Mouse (Mus musculus) forebrain, postnatal 0 days (tissue): ENCODE measurements around the gene Gck. TPM values are rescaled to one million over a fixed set of nuclear protein-coding genes. Genes with fewer than 3 reads are reported as not detected.
A peak's percentile ranks its signal among the peaks of the same experiment; 100 is the strongest.

ENCODE experiments used
- ATAC-seq: fragments of 200-750 bp; cut with Nextera tagmentation; 2 replicates; pipeline ENCODE4 v1.8.0; 2017; ENCODE audit warnings: mild to moderate bottlenecking, moderate library complexity
- DNase-seq: peaks from one replicate; pipeline ENCODE4 v3.0.0-alpha.2; 2015
- H3K27ac ChIP-seq: fragments of 300-500 bp; sonication (generic); 2 replicates; pipeline ENCODE4 v1.5.1; 2014; ENCODE audit warnings: low read depth, mild to moderate bottlenecking, antibody characterized with exemption, low read length, moderate library complexity, mixed read lengths
- H3K27me3 ChIP-seq: fragments of 300-500 bp; sonication (generic); 2 replicates; pipeline ENCODE4 v1.6.1; 2014; ENCODE audit warnings: mild to moderate bottlenecking, low read length, mixed read lengths; ENCODE audit not compliant: insufficient read depth
- H3K36me3 ChIP-seq: fragments of 300-500 bp; sonication (generic); 2 replicates; pipeline ENCODE4 v1.6.1; 2014; ENCODE audit warnings: mild to moderate bottlenecking, moderate library complexity; ENCODE audit not compliant: insufficient read depth
- H3K4me1 ChIP-seq: fragments of 300-500 bp; sonication (generic); 2 replicates; pipeline ENCODE4 v1.6.1; 2014; ENCODE audit warnings: antibody characterized with exemption; ENCODE audit not compliant: insufficient read depth
- H3K4me2 ChIP-seq: fragments of 300-500 bp; sonication (generic); 2 replicates; pipeline ENCODE4 v1.6.1; 2014; ENCODE audit warnings: low read depth, mild to moderate bottlenecking, moderate library complexity
- H3K4me3 ChIP-seq: fragments of 300-500 bp; sonication (generic); 2 replicates; pipeline ENCODE4 v1.5.1; 2014; ENCODE audit warnings: low read depth, low read length, mixed read lengths
- H3K9ac ChIP-seq: fragments of 300-500 bp; sonication (generic); 2 replicates; pipeline ENCODE4 v1.6.1; 2014; ENCODE audit warnings: mild to moderate bottlenecking
- H3K9me3 ChIP-seq: fragments of 300-500 bp; sonication (generic); 2 replicates; pipeline ENCODE4 v1.6.1; 2016; ENCODE audit warnings: low read length
- CTCF ChIP-seq: sonication (generic); IDR thresholded peaks from 2 replicates; pipeline ENCODE4 v1.5.1; 2016; ENCODE audit warnings: antibody characterized with exemption, control low read depth, low read depth
- WGBS: fragments of 180-500 bp; shearing (Covaris S2); extraction: QIAGEN DNeasy Blood & Tissue Kit; methylation state at CpG from one replicate; pipeline ENCODE4 v1.1.7; 2014; 5-methylcytosine and 5-hydroxymethylcytosine counted together
- polyA plus RNA-seq: library from polyadenylated mRNA; unstranded; fragments of >200 nt; fragmentation: Nextera tagmentation; extraction: Ambion mirVana; gene quantifications from 2 replicates; pipeline ENCODE4 v1.2.1, GENCODE M21; 2015
- total RNA-seq: library from RNA; depleted of rRNA; stranded (reverse); fragments of >200 nt; gene quantifications from 2 replicates; pipeline ENCODE4 v1.2.3, GENCODE M21; 2014

Gene Gck
- total and polyA plus RNA-seq, 2 experiments from 2014 or later, result 7.1 to 12.9 TPM

DNA sequence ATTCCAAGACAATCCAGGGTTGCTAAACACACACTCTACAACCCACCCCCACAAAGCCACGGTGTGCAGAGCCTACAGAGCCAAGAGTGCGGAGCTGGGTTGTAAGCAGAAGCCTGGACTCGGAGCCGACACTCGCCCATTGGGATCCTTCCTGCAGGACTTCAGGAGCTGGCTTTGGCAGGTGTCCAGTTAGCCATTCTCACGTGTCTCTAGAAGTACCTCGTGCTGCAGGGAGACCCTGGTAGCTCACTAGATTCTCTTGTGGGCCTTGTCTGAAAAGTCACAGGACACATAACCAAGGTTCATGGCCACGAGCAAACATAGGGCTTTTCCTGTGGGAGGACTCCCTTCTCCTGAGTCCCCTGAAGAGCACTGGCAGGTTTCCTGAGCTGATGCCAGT, 36.6 kb downstream of the Gck start:
- ATAC-seq (no peak), DNase-seq (no peak)
- Histone ChIP-seq H3K36me3 (no peaks in the 10 kb centered on the region), H3K9ac (no peak overlapping the region), H3K27me3 (no peaks in the 10 kb centered on the region), H3K4me1 (no peaks in the 10 kb centered on the region), H3K4me3 (no peak overlapping the region), H3K27ac (no peak overlapping the region), H3K4me2 (no peak overlapping the region), H3K9me3 (no peaks in the 10 kb centered on the region)
- 60% methylated on average over 8 of the region's 8 CpGs for WGBS
- TF ChIP-seq CTCF, result no peak

DNA sequence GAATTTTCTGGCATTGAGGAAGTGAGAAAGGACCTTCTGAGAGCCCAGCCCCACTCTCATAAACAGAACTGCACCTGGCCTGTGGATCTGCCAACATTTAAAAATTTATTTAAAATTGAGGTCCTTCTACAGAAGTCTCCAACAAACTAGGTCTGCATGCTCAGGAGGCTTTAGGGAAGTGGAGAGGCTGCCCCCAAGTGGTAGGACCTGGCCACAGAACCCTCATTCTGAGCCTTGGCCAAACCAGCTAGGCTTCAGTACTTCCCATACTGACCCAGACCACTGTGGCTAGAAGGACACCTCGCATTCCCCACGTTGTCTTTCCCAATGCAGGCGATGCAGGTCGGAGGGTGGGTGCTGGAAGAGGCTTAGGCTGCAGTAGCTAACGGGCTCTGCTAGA, 37.2 kb downstream of the Gck start:
- no peaks in the 10 kb centered on the region for H3K9me3 ChIP-seq

DNA sequence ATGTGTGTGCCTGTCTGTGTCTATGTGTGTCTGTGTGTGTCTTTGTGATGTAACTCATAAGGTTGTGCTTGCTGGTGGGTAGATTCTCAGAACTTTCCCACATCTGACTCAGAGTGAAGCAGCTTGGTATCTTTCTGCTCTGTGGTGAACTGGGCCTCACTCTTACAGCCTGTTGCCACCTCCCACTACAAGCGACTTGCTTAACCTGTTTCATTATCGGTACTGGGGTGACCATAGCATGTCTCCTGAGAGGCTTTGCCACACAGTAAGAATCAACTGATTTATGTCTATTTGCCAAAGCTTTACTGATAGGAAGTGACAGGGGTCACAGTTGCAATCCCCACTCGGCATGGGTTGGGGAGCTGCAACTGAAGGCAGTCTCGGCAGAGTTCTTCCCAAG, 41.2 kb downstream of the Gck start:
- no peak for TF ChIP-seq CTCF
- Histone ChIP-seq H3K36me3 (no peaks in the 10 kb centered on the region), H3K4me3 (no peak overlapping the region), H3K9me3 (no peaks in the 10 kb centered on the region), H3K9ac (no peak overlapping the region), H3K4me1 (no peaks in the 10 kb centered on the region), H3K27me3 (no peaks in the 10 kb centered on the region), H3K4me2 (no peak overlapping the region), H3K27ac (no peak overlapping the region)
- DNase-seq (no peak), ATAC-seq (no peak)
- WGBS, result 93% methylated on average over 4 of the region's 4 CpGs

More for the DNA sequence above, 37.2 kb downstream of the Gck start:
- TF ChIP-seq CTCF, result peak; percentile 61
- no peaks in the 10 kb centered on the region for H3K36me3 ChIP-seq
- H3K4me2 ChIP-seq, result no peak overlapping the region
- H3K4me3 ChIP-seq, result no peak overlapping the region
- DNase-seq (no peak), ATAC-seq (no peak)
- no peak overlapping the region for H3K27ac ChIP-seq
- H3K9ac ChIP-seq, result no peak overlapping the region
- no peaks in the 10 kb centered on the region for H3K4me1 ChIP-seq
- no peaks in the 10 kb centered on the region for H3K27me3 ChIP-seq
- WGBS, result 34% methylated on average over 5 of the region's 5 CpGs

DNA sequence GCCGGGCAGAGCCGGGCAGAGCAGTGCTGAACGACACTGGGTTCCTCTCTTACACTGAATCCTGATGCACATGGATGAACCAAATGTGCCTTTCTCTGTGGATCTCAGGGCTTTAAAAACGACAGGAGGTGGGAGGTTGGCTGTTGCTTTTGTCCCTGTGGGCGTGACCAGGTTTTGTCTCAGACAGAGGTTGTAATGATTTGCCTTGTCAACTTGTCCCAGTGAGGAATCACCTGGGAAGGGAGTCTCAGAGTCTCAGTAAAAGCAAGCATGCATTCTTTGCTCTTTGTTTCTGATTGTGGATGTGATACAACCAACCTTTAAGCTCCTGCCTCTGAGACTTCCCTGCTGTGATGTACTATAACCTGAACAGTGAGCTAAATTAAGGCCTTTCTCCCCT, 42.8 kb downstream of the Gck start:
- no peaks in the 10 kb centered on the region for H3K27me3 ChIP-seq
- ATAC-seq, result no peak
- H3K4me2 ChIP-seq, result no peak overlapping the region
- no peak overlapping the region for H3K27ac ChIP-seq
- no peak for DNase-seq
- no peak overlapping the region for H3K4me3 ChIP-seq
- no peak overlapping the region for H3K9ac ChIP-seq
- TF ChIP-seq CTCF, result no peak
- WGBS, result 48% methylated on average over 5 of the region's 5 CpGs
- no peaks in the 10 kb centered on the region for H3K36me3 ChIP-seq
- H3K4me1 ChIP-seq, result peaks cover 7% of the 10 kb centered on the region
- H3K9me3 ChIP-seq, result no peaks in the 10 kb centered on the region

DNA sequence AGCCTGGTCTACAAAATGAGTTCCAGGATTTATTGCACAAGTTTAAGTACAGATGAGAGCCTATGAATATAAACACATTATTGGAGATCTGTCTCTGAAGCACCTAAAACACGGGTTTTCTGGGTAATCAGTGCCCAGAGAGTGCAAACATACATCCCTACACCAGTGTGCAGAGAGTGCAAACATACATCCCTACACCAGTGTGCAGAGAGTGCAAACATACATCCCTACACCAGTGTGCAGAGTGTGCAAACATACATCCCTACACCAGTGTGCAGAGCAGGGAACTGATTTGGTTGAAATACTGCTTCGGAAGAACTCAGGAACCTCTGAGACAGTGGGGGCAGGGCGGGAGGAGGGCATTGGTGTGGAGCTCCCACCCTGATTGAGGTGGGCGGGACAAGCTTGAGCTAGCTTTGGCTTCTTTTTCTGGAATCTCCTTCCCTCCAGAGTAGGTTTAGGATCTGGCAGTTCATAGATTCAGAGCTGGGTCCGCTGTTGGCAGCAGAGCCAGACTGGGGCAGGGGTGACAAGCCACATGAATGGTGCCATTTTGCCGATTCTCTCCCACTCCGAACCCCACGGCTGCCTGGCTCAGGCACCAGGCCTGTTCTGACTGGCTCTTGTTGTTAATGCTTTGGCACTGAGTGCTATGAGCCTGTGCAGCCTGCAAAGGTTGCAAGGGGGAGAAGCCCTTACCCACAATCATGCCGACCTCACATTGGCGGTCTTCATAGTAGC, 43.9 kb downstream of the Gck start:
- H3K9ac ChIP-seq, result no peak overlapping the region
- H3K27ac ChIP-seq, result no peak overlapping the region
- peaks cover 15% of the 10 kb centered on the region for H3K4me1 ChIP-seq
- no peaks in the 10 kb centered on the region for H3K36me3 ChIP-seq
- DNase-seq (no peak), ATAC-seq (peak; percentile 8; the same call in 1 of the 2 replicates)
- no peaks in the 10 kb centered on the region for H3K9me3 ChIP-seq
- no peaks in the 10 kb centered on the region for H3K27me3 ChIP-seq
- WGBS, result 72% methylated on average over 10 of the region's 10 CpGs
- H3K4me2 ChIP-seq, result no peak overlapping the region
- H3K4me3 ChIP-seq, result no peak overlapping the region
- TF ChIP-seq CTCF, result no peak

DNA sequence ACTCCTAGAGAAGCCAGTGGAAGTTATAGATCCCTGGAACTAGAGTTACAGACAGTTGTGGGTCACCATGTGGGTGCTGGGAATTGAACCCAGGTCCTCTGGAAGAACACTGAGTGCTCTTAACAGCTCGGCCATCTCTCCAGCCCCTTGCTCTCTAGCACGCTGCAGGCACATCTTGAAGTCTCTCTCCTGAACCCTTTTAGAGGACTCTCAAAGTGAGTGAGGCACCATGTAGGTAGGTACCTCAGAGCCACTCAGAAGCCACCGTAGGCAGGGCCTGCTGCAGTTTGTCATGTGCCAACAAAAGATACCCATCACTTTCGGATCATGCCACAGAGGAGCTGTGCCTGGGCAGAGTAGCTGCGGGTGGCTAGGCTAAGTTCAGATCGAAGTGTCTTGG, 45.0 kb downstream of the Gck start:
- WGBS, result 93% methylated on average over 6 of the region's 6 CpGs
- Histone ChIP-seq H3K4me1 (peaks cover 15% of the 10 kb centered on the region), H3K36me3 (no peaks in the 10 kb centered on the region), H3K4me3 (no peak overlapping the region), H3K9me3 (no peaks in the 10 kb centered on the region), H3K4me2 (no peak overlapping the region), H3K27me3 (no peaks in the 10 kb centered on the region), H3K9ac (no peak overlapping the region), H3K27ac (no peak overlapping the region)
- no peak for ATAC-seq
- TF ChIP-seq CTCF, result no peak
- DNase-seq, result no peak

DNA sequence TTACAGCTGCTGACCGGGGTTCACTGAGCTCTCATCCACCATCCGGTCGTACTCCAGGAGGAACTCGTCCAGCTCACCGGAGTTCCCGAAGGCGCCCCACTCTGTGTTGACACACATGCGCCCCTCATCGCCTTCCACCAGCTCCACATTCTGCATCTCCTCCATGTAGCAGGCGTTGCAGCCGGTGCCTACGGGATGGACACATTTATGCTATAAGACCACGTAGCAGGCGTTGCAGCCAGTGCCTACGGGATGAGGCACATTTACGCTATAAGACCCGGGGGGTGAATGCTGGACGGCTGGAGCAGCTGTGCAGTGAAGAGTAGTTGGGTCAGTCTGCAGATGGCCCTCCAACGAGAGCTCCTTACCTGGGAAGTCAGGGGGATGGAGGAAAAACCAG, 45.5 kb downstream of the Gck start:
- no peaks in the 10 kb centered on the region for H3K27me3 ChIP-seq
- no peak overlapping the region for H3K9ac ChIP-seq
- H3K27ac ChIP-seq, result no peak overlapping the region
- no peak for DNase-seq
- no peak for TF ChIP-seq CTCF
- WGBS, result 91% methylated on average over 19 of the region's 19 CpGs
- no peaks in the 10 kb centered on the region for H3K36me3 ChIP-seq
- ATAC-seq, result no peak
- H3K4me1 ChIP-seq, result peaks cover 15% of the 10 kb centered on the region
- H3K4me3 ChIP-seq, result no peak overlapping the region
- H3K9me3 ChIP-seq, result no peaks in the 10 kb centered on the region
- H3K4me2 ChIP-seq, result no peak overlapping the region

DNA sequence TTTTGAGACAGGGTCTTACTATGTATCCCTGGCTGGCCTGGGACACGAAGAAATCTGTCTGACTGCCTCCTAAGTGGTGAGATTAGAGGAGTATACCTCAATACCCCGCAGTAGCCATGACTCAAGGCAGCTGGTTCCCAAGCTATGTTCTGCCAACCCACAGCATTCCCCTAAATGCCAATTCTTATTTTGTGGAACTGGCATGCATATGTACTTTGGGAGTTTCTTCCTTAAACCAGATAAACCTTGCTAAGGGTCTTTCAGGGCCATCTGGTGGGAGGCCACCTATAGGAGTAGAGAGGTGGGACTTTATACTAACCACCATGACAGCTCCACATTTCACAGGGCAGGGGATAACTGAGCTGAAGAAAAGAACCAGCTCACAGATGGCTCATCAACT, 46.0 kb downstream of the Gck start:
- H3K4me3 ChIP-seq, result no peak overlapping the region
- no peak overlapping the region for H3K4me2 ChIP-seq
- no peak overlapping the region for H3K9ac ChIP-seq
- no peaks in the 10 kb centered on the region for H3K36me3 ChIP-seq
- H3K4me1 ChIP-seq, result peaks cover 15% of the 10 kb centered on the region
- H3K9me3 ChIP-seq, result no peaks in the 10 kb centered on the region
- no peak for TF ChIP-seq CTCF
- 85% methylated on average over 2 of the region's 2 CpGs for WGBS
- no peak for ATAC-seq
- no peaks in the 10 kb centered on the region for H3K27me3 ChIP-seq
- no peak for DNase-seq
- H3K27ac ChIP-seq, result no peak overlapping the region
